Mouse (Mus musculus) forelimb bud, embryonic 11.5 days (tissue): ENCODE measurements around the gene Zfp973.
"Not testable (repeated sequence)": the region's sequence is repeated elsewhere in the genome, so short reads cannot be mapped to it uniquely, and the experiment has no call there.

Source experiments
- DNase-seq: peaks from one replicate; pipeline ENCODE4 v3.0.0-alpha.2; 2012; ENCODE audit warnings: low read depth, low spot score

Zfp973 gene

DNA sequence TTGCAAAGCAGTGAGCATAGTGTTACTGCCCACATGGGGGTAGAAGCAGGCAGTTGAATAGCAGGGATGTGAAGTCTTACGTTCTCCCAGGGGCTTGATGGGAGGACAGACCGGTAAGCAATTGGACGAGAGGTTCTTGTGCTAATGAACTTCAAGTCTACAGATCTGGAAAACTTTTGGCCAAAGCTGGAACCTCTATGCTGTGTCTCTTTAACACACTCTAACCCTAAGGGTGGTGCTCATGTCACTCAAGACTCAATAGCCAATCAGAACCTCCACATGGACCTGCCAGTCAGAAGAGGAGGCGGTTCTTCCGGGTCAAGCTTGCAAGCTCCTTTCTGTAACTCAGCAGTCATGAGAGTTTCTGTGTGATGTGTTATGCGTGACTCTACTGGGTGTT lies at the start of gene Zfp973:
Gene Zfp973 (plus strand): TSS at position 301 of the 400 bp plus-strand sequence.
- DNase-seq: not testable (repeated sequence)

DNA sequence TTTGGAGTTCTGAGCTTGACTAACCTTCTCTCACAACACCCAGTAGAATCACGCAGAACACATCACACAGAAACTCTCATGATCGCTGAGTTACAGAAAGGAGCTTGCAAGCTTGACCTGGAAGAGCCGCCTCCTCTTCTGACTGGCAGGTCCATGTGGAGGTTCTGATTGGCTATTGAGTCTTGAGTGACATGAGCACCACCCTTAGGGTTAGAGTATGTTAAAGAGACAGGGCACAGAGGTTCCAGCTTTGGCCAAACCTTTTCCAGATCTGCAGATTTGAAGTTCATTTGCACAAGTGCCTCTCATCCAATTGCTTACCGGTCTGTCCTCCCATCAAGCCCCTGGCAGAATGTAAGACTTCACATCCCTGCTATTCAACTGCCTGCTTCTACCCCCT lies 34.1 kb upstream of the Zfp973 start, which contains the start of gene Gm14308:
Gene Gm14308 (minus strand): TSS at position 101 of the 400 bp plus-strand sequence.
- not testable (repeated sequence) for DNase-seq

DNA sequence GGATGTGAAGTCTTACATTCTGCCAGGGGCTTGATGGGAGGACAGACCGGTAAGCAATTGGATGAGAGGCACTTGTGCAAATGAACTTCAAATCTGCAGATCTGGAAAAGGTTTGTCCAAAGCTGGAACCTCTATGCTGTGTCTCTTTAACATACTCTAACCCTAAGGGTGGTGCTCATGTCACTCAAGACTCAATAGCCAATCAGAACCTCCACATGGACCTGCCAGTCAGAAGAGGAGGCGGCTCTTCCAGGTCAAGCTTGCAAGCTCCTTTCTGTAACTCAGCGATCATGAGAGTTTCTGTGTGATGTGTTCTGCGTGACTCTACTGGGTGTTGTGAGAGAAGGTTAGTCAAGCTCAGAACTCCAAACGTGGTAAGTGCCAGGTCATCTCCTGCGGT lies 37.7 kb downstream of the Zfp973 start, which contains the start of gene Gm14305:
Gene Gm14305 (plus strand): TSS at position 278 of the 400 bp plus-strand sequence.
- not testable (repeated sequence) for DNase-seq
